Mouse (Mus musculus): ENCODE measurements around the gene Trpv2.

Trpv2 gene

GRCm38 (mm10) chr11:62603312-62604056 is 29.2 kb downstream of the Trpv2 start:
- DNase-seq (ENCODE audit: low spot score in 2 of 2) = no peak

GRCm38 (mm10) chr11:62604123-62604706 is 29.9 kb downstream of the Trpv2 start:
- no peak for DNase-seq (ENCODE audit: low spot score in 2 of 2)

GRCm38 (mm10) chr11:62604886-62605618 is 30.8 kb downstream of the Trpv2 start:
- DNase-seq (ENCODE audit: low spot score in 2 of 2) = no peak

GRCm38 (mm10) chr11:62605619-62606298 is 31.5 kb downstream of the Trpv2 start:
- no peak for DNase-seq (ENCODE audit: low spot score in 2 of 2)

GRCm38 (mm10) chr11:62606299-62607169 is 32.2 kb downstream of the Trpv2 start:
- no peak for DNase-seq (ENCODE audit: low spot score in 2 of 2)

GRCm38 (mm10) chr11:62607170-62607951 is 33.1 kb downstream of the Trpv2 start:
- no peak for DNase-seq (ENCODE audit: low spot score in 2 of 2)

GRCm38 (mm10) chr11:62607952-62608201 is 33.6 kb downstream of the Trpv2 start:
- no peak for DNase-seq (ENCODE audit: low spot score in 2 of 2)

GRCm38 (mm10) chr11:62608826-62609675 is 34.8 kb downstream of the Trpv2 start:
- DNase-seq (ENCODE audit: low spot score in 2 of 2) = no peak

- no peak for DNase-seq (ENCODE audit: low spot score in 2 of 2)
Measured at GRCm38 (mm10) chr11:62610304-62610703, 36.0 kb downstream of the Trpv2 start.

- DNase-seq (ENCODE audit: low spot score in 2 of 2) = no peak
Measured at GRCm38 (mm10) chr11:62612604-62613003, 38.3 kb downstream of the Trpv2 start.

GRCm38 (mm10) chr11:62613657-62614365 is 39.5 kb downstream of the Trpv2 start:
- DNase-seq (ENCODE audit: low spot score in 2 of 2) = peak; percentile 84 to 94

GRCm38 (mm10) chr11:62614876-62615410 is 40.7 kb downstream of the Trpv2 start:
- DNase-seq (ENCODE audit: low spot score in 2 of 2) = no peak

- no peak for DNase-seq (ENCODE audit: low spot score in 2 of 2)
Measured at GRCm38 (mm10) chr11:62615456-62615855, 41.2 kb downstream of the Trpv2 start.

GRCm38 (mm10) chr11:62621079-62621478 is 46.8 kb downstream of the Trpv2 start:
- no peak for DNase-seq (ENCODE audit: low spot score in 2 of 2)

GRCm38 (mm10) chr11:62621586-62622283 is 47.4 kb downstream of the Trpv2 start:
- no peak for DNase-seq (ENCODE audit: low spot score in 2 of 2)

GRCm38 (mm10) chr11:62622850-62623249 is 48.6 kb downstream of the Trpv2 start:
- DNase-seq (ENCODE audit: low spot score in 2 of 2) = no peak

GRCm38 (mm10) chr11:62624341-62625291 is 50.3 kb downstream of the Trpv2 start:
- no peak for DNase-seq (ENCODE audit: low spot score in 2 of 2)
